Mouse (Mus musculus): ENCODE measurements around the gene Arhgap45. TPM values are rescaled to one million over a fixed set of nuclear protein-coding genes. Genes with fewer than 3 reads are reported as not detected.

The Arhgap45 gene
- polyA plus RNA-seq, 1 experiment from 2014 or later, result 1.4 TPM

- WGBS, result 4% methylated on average over 15 of the region's 15 CpGs
- DNase-seq (peak; percentile 57), ATAC-seq (ENCODE audit: low FRiP score, low TSS enrichment) (peak; percentile 3; the same call in 1 of the 2 replicates)
- Histone ChIP-seq H3K4me1 (ENCODE audit: control insufficient read depth, insufficient read depth, low read length) (peaks cover 12% of the 10 kb centered on the region), H3K36me3 (ENCODE audit: control insufficient read depth, insufficient read depth, low read length) (no peaks in the 10 kb centered on the region), H3K9me3 (ENCODE audit: control insufficient read depth, low read length) (no peaks in the 10 kb centered on the region), H3K27me3 (ENCODE audit: control insufficient read depth, insufficient read depth, low read length) (peaks cover 16% of the 10 kb centered on the region), H3K4me3 (replicated peaks; ENCODE audit: low read depth, low read length) (peak overlapping the region; percentile 39), H3K27ac (replicated peaks; ENCODE audit: low read depth, low read length) (peak overlapping the region; percentile 57; the same call in 1 of the 2 replicates), H3K4me2 (ENCODE audit: low read length) (peak overlapping the region; percentile 71), H3K9ac (replicated peaks; ENCODE audit: low read length) (peak overlapping the region; percentile 45)
These were observed 18.6 kb upstream of the Arhgap45 start for GRCm38 (mm10) chr10:79997819-79998218.

- Histone ChIP-seq H3K4me2 (ENCODE audit: low read length) (no peak overlapping the region), H3K36me3 (ENCODE audit: control insufficient read depth, insufficient read depth, low read length) (no peaks in the 10 kb centered on the region), H3K27ac (replicated peaks; ENCODE audit: low read depth, low read length) (no peak overlapping the region), H3K27me3 (ENCODE audit: control insufficient read depth, insufficient read depth, low read length) (peaks cover 16% of the 10 kb centered on the region), H3K9ac (replicated peaks; ENCODE audit: low read length) (no peak overlapping the region; the same call in 1 of the 2 replicates), H3K4me1 (ENCODE audit: control insufficient read depth, insufficient read depth, low read length) (peaks cover 9% of the 10 kb centered on the region), H3K4me3 (replicated peaks; ENCODE audit: low read depth, low read length) (no peak overlapping the region), H3K9me3 (ENCODE audit: control insufficient read depth, low read length) (no peaks in the 10 kb centered on the region)
- DNase-seq (no peak), ATAC-seq (ENCODE audit: low FRiP score, low TSS enrichment) (no peak)
- 79% methylated on average over 9 of the region's 9 CpGs for WGBS
These were observed 14.5 kb upstream of the Arhgap45 start for GRCm38 (mm10) chr10:80001945-80002344.

GRCm38 (mm10) chr10:80002829-80003228 is 13.6 kb upstream of the Arhgap45 start:
- H3K4me1 ChIP-seq (ENCODE audit: control insufficient read depth, insufficient read depth, low read length), result peaks cover 3% of the 10 kb centered on the region; the same call in 1 of the 2 replicates
- DNase-seq, result no peak
- H3K36me3 ChIP-seq (ENCODE audit: control insufficient read depth, insufficient read depth, low read length), result no peaks in the 10 kb centered on the region
- ATAC-seq (ENCODE audit: low FRiP score, low TSS enrichment), result no peak
- peaks cover 16% of the 10 kb centered on the region for H3K27me3 ChIP-seq (ENCODE audit: control insufficient read depth, insufficient read depth, low read length)
- no peaks in the 10 kb centered on the region for H3K9me3 ChIP-seq (ENCODE audit: control insufficient read depth, low read length)
- H3K4me3 ChIP-seq (replicated peaks; ENCODE audit: low read depth, low read length), result no peak overlapping the region
- WGBS, result 26% methylated on average over 21 of the region's 21 CpGs
- H3K27ac ChIP-seq (replicated peaks; ENCODE audit: low read depth, low read length), result no peak overlapping the region
- no peak overlapping the region for H3K9ac ChIP-seq (replicated peaks; ENCODE audit: low read length)
- no peak overlapping the region for H3K4me2 ChIP-seq (ENCODE audit: low read length)

- H3K4me2 ChIP-seq (ENCODE audit: low read length), result no peak overlapping the region
- H3K27ac ChIP-seq (replicated peaks; ENCODE audit: low read depth, low read length), result no peak overlapping the region
- WGBS, result 62% methylated on average over 9 of the region's 9 CpGs
- ATAC-seq (ENCODE audit: low FRiP score, low TSS enrichment), result no peak
- H3K9me3 ChIP-seq (ENCODE audit: control insufficient read depth, low read length), result no peaks in the 10 kb centered on the region
- no peaks in the 10 kb centered on the region for H3K4me1 ChIP-seq (ENCODE audit: control insufficient read depth, insufficient read depth, low read length)
- H3K27me3 ChIP-seq (ENCODE audit: control insufficient read depth, insufficient read depth, low read length), result peaks cover 10% of the 10 kb centered on the region; the same call in 1 of the 2 replicates
- no peak for DNase-seq
- 0 out of 2 replicates have a peak, but pooled peaks cover 3% of the 10 kb centered on the region for H3K36me3 ChIP-seq (ENCODE audit: control insufficient read depth, insufficient read depth, low read length)
- H3K9ac ChIP-seq (replicated peaks; ENCODE audit: low read length), result no peak overlapping the region
- H3K4me3 ChIP-seq (replicated peaks; ENCODE audit: low read depth, low read length), result no peak overlapping the region
These were observed 12.8 kb upstream of the Arhgap45 start for GRCm38 (mm10) chr10:80003374-80004232.

- Histone ChIP-seq H3K9me3 (ENCODE audit: control insufficient read depth, low read length) (no peaks in the 10 kb centered on the region), H3K27ac (replicated peaks; ENCODE audit: low read depth, low read length) (no peak overlapping the region), H3K4me3 (replicated peaks; ENCODE audit: low read depth, low read length) (no peak overlapping the region), H3K4me2 (ENCODE audit: low read length) (no peak overlapping the region), H3K27me3 (ENCODE audit: control insufficient read depth, insufficient read depth, low read length) (peaks cover 8% of the 10 kb centered on the region; the same call in 1 of the 2 replicates), H3K4me1 (ENCODE audit: control insufficient read depth, insufficient read depth, low read length) (no peaks in the 10 kb centered on the region), H3K9ac (replicated peaks; ENCODE audit: low read length) (no peak overlapping the region), H3K36me3 (ENCODE audit: control insufficient read depth, insufficient read depth, low read length) (peaks cover 8% of the 10 kb centered on the region; the same call in 1 of the 2 replicates)
- ATAC-seq (ENCODE audit: low FRiP score, low TSS enrichment) (no peak), DNase-seq (no peak)
- WGBS, result 90% methylated on average over 8 of the region's 8 CpGs
These were observed 12.2 kb upstream of the Arhgap45 start for GRCm38 (mm10) chr10:80004233-80004705.

GRCm38 (mm10) chr10:80011740-80012139 is 4.7 kb upstream of the Arhgap45 start:
- DNase-seq, result no peak
- Histone ChIP-seq H3K9me3 (ENCODE audit: control insufficient read depth, low read length) (peaks cover 20% of the 10 kb centered on the region), H3K27me3 (ENCODE audit: control insufficient read depth, insufficient read depth, low read length) (peaks cover 30% of the 10 kb centered on the region), H3K4me2 (ENCODE audit: low read length) (no peak overlapping the region), H3K4me1 (ENCODE audit: control insufficient read depth, insufficient read depth, low read length) (no peaks in the 10 kb centered on the region), H3K9ac (replicated peaks; ENCODE audit: low read length) (no peak overlapping the region), H3K36me3 (ENCODE audit: control insufficient read depth, insufficient read depth, low read length) (peaks cover 21% of the 10 kb centered on the region), H3K4me3 (replicated peaks; ENCODE audit: low read depth, low read length) (no peak overlapping the region), H3K27ac (replicated peaks; ENCODE audit: low read depth, low read length) (no peak overlapping the region)
- WGBS, result 86% methylated on average over 6 of the region's 6 CpGs
- ATAC-seq (ENCODE audit: low FRiP score, low TSS enrichment), result no peak

- DNase-seq, result no peak
- WGBS, result 32% methylated on average over 25 of the region's 25 CpGs
- ATAC-seq (ENCODE audit: low FRiP score, low TSS enrichment), result no peak
- H3K27ac ChIP-seq (replicated peaks; ENCODE audit: low read depth, low read length), result no peak overlapping the region
- peaks cover 18% of the 10 kb centered on the region for H3K36me3 ChIP-seq (ENCODE audit: control insufficient read depth, insufficient read depth, low read length)
- no peak overlapping the region for H3K9ac ChIP-seq (replicated peaks; ENCODE audit: low read length)
- peaks cover 30% of the 10 kb centered on the region for H3K27me3 ChIP-seq (ENCODE audit: control insufficient read depth, insufficient read depth, low read length)
- H3K4me1 ChIP-seq (ENCODE audit: control insufficient read depth, insufficient read depth, low read length), result no peaks in the 10 kb centered on the region
- H3K9me3 ChIP-seq (ENCODE audit: control insufficient read depth, low read length), result peaks cover 20% of the 10 kb centered on the region
- H3K4me3 ChIP-seq (replicated peaks; ENCODE audit: low read depth, low read length), result no peak overlapping the region
- no peak overlapping the region for H3K4me2 ChIP-seq (ENCODE audit: low read length)
These were observed 2.8 kb upstream of the Arhgap45 start for GRCm38 (mm10) chr10:80013609-80014008.

- WGBS, result 21% methylated on average over 28 of the region's 28 CpGs
- Histone ChIP-seq H3K4me2 (ENCODE audit: low read length) (no peak overlapping the region), H3K36me3 (ENCODE audit: control insufficient read depth, insufficient read depth, low read length) (peaks cover 11% of the 10 kb centered on the region), H3K9ac (replicated peaks; ENCODE audit: low read length) (no peak overlapping the region), H3K9me3 (ENCODE audit: control insufficient read depth, low read length) (peaks cover 19% of the 10 kb centered on the region), H3K4me3 (replicated peaks; ENCODE audit: low read depth, low read length) (no peak overlapping the region), H3K27ac (replicated peaks; ENCODE audit: low read depth, low read length) (no peak overlapping the region), H3K27me3 (ENCODE audit: control insufficient read depth, insufficient read depth, low read length) (peaks cover 38% of the 10 kb centered on the region), H3K4me1 (ENCODE audit: control insufficient read depth, insufficient read depth, low read length) (0 out of 2 replicates have a peak, but pooled peaks cover 2% of the 10 kb centered on the region)
- DNase-seq (no peak), ATAC-seq (ENCODE audit: low FRiP score, low TSS enrichment) (no peak)
These were observed 1.8 kb upstream of the Arhgap45 start for GRCm38 (mm10) chr10:80014484-80015290.
